Mouse (Mus musculus) liver, embryonic 11.5 days (tissue): ENCODE data around the gene Dst. TPM values are rescaled to one million over a fixed set of nuclear protein-coding genes. Genes with fewer than 3 reads are reported as not detected.

ENCODE experiments used
- ATAC-seq: fragments of 200-750 bp; cut with Nextera tagmentation; replicated peaks from 2 replicates; pipeline ENCODE4 v1.8.0; 2017; ENCODE audit warnings: moderate number of reproducible peaks, mild to moderate bottlenecking, moderate TSS enrichment, moderate library complexity; ENCODE audit not compliant: low FRiP score
- DNase-seq: peaks from one replicate; pipeline ENCODE4 v3.0.0-alpha.2; 2017; ENCODE audit warnings: low spot score
- H3K27ac ChIP-seq: fragments of 300-500 bp; sonication (generic); 2 replicates; pipeline ENCODE4 v1.5.1; 2014; ENCODE audit warnings: mild to moderate bottlenecking, low read depth, low read length, control low read depth
- H3K27me3 ChIP-seq: fragments of 300-500 bp; sonication (generic); replicated peaks from 2 replicates; pipeline ENCODE4 v1.6.1; 2014; ENCODE audit warnings: low read length, mixed read lengths; ENCODE audit not compliant: control insufficient read depth, insufficient read depth
- H3K36me3 ChIP-seq: fragments of 300-500 bp; sonication (generic); 2 replicates; pipeline ENCODE4 v1.6.1; 2014; ENCODE audit warnings: mild to moderate bottlenecking, low read length, moderate library complexity, mixed read lengths; ENCODE audit not compliant: control insufficient read depth, insufficient read depth
- H3K4me1 ChIP-seq: fragments of 300-500 bp; sonication (generic); replicated peaks from 2 replicates; pipeline ENCODE4 v1.6.1; 2014; ENCODE audit warnings: low read length, mixed read lengths; ENCODE audit not compliant: control insufficient read depth, insufficient read depth
- H3K4me2 ChIP-seq: fragments of 300-500 bp; sonication (generic); 2 replicates; pipeline ENCODE4 v1.6.1; 2014; ENCODE audit warnings: mild to moderate bottlenecking, control low read depth, moderate library complexity
- H3K4me3 ChIP-seq: fragments of 300-500 bp; sonication (generic); 2 replicates; pipeline ENCODE4 v1.5.1; 2014; ENCODE audit warnings: low read depth, low read length, control low read depth
- H3K9ac ChIP-seq: fragments of 300-500 bp; sonication (generic); 2 replicates; pipeline ENCODE4 v1.6.1; 2014; ENCODE audit warnings: low read depth, low read length, control low read depth
- H3K9me3 ChIP-seq: fragments of 300-500 bp; sonication (generic); 2 replicates; pipeline ENCODE4 v1.6.1; 2016; ENCODE audit warnings: low read length, inconsistent platforms, mixed read lengths; ENCODE audit not compliant: control insufficient read depth
- WGBS: fragments of 180-500 bp; shearing (Covaris S2); extraction: QIAGEN DNeasy Blood & Tissue Kit; methylation state at CpG from one replicate; pipeline ENCODE4 v1.1.7; 2014; 5-methylcytosine and 5-hydroxymethylcytosine counted together
- polyA plus RNA-seq: library from polyadenylated mRNA; unstranded; fragments of >200 nt; fragmentation: Nextera tagmentation; extraction: Ambion mirVana; gene quantifications from 2 replicates; pipeline ENCODE4 v1.2.1, GENCODE M21; 2014

Gene Dst
- polyA plus RNA-seq, 1 experiment from 2014 or later, result 9.4 TPM

GRCm38 (mm10) chr1:34103176-34103575, 195.2 kb downstream of the Dst start:
- Histone ChIP-seq H3K4me1 (peaks cover 9% of the 10 kb centered on the region), H3K27me3 (no peaks in the 10 kb centered on the region), H3K9ac (no peak overlapping the region), H3K4me3 (no peak overlapping the region), H3K9me3 (no peaks in the 10 kb centered on the region), H3K36me3 (no peaks in the 10 kb centered on the region), H3K27ac (peak overlapping the region; percentile 48; the same call in 1 of the 2 replicates), H3K4me2 (peak overlapping the region; percentile 27)
- ATAC-seq (no peak; the same call in 1 of the 2 replicates), DNase-seq (no peak)
- 71% methylated on average over 3 of the region's 3 CpGs for WGBS

- H3K36me3 ChIP-seq, result no peaks in the 10 kb centered on the region
- ATAC-seq (peak; percentile 80), DNase-seq (no peak)
- 4% methylated on average over 3 of the region's 3 CpGs for WGBS
- H3K27ac ChIP-seq, result peak overlapping the region; percentile 48; the same call in 1 of the 2 replicates
- peak overlapping the region; percentile 27 for H3K4me2 ChIP-seq
- peaks cover 9% of the 10 kb centered on the region for H3K4me1 ChIP-seq
- no peaks in the 10 kb centered on the region for H3K9me3 ChIP-seq
- H3K27me3 ChIP-seq, result no peaks in the 10 kb centered on the region
- H3K4me3 ChIP-seq, result no peak overlapping the region
- no peak overlapping the region for H3K9ac ChIP-seq
These were observed 195.7 kb downstream of the Dst start for GRCm38 (mm10) chr1:34103713-34104172.

GRCm38 (mm10) chr1:34104846-34105245, 196.8 kb downstream of the Dst start:
- WGBS, result 26% methylated on average over 8 of the region's 8 CpGs
- Histone ChIP-seq H3K4me2 (no peak overlapping the region), H3K27ac (no peak overlapping the region), H3K27me3 (no peaks in the 10 kb centered on the region), H3K4me3 (no peak overlapping the region), H3K9ac (no peak overlapping the region), H3K9me3 (no peaks in the 10 kb centered on the region), H3K36me3 (no peaks in the 10 kb centered on the region), H3K4me1 (peaks cover 9% of the 10 kb centered on the region)
- DNase-seq (no peak), ATAC-seq (no peak)

- no peaks in the 10 kb centered on the region for H3K27me3 ChIP-seq
- WGBS, result 29% methylated on average over 8 of the region's 8 CpGs
- H3K9me3 ChIP-seq, result no peaks in the 10 kb centered on the region
- H3K9ac ChIP-seq, result no peak overlapping the region
- H3K4me3 ChIP-seq, result no peak overlapping the region
- H3K27ac ChIP-seq, result no peak overlapping the region
- H3K36me3 ChIP-seq, result no peaks in the 10 kb centered on the region
- ATAC-seq, result no peak
- DNase-seq, result no peak
- H3K4me2 ChIP-seq, result no peak overlapping the region
- H3K4me1 ChIP-seq, result peaks cover 9% of the 10 kb centered on the region
These were observed 198.6 kb downstream of the Dst start for GRCm38 (mm10) chr1:34106606-34107005.

GRCm38 (mm10) chr1:34107076-34107475, 199.1 kb downstream of the Dst start:
- Histone ChIP-seq H3K4me2 (no peak overlapping the region), H3K4me3 (no peak overlapping the region), H3K9ac (no peak overlapping the region), H3K36me3 (no peaks in the 10 kb centered on the region), H3K9me3 (no peaks in the 10 kb centered on the region), H3K27me3 (no peaks in the 10 kb centered on the region), H3K27ac (no peak overlapping the region), H3K4me1 (peaks cover 9% of the 10 kb centered on the region)
- ATAC-seq, result no peak
- 54% methylated on average over 8 of the region's 8 CpGs for WGBS
- DNase-seq, result no peak

- no peaks in the 10 kb centered on the region for H3K36me3 ChIP-seq
- no peaks in the 10 kb centered on the region for H3K27me3 ChIP-seq
- no peak for DNase-seq
- no peak overlapping the region for H3K4me2 ChIP-seq
- ATAC-seq, result no peak
- peaks cover 4% of the 10 kb centered on the region for H3K4me1 ChIP-seq
- no peak overlapping the region; the same call in 1 of the 2 replicates for H3K27ac ChIP-seq
- no peaks in the 10 kb centered on the region for H3K9me3 ChIP-seq
- H3K9ac ChIP-seq, result no peak overlapping the region
- 58% methylated on average over 6 of the region's 6 CpGs for WGBS
- H3K4me3 ChIP-seq, result no peak overlapping the region
These were observed 201.7 kb downstream of the Dst start for GRCm38 (mm10) chr1:34109599-34110210.

- Histone ChIP-seq H3K9me3 (no peaks in the 10 kb centered on the region), H3K36me3 (no peaks in the 10 kb centered on the region), H3K4me3 (no peak overlapping the region), H3K4me2 (no peak overlapping the region), H3K27ac (no peak overlapping the region), H3K4me1 (peaks cover 4% of the 10 kb centered on the region), H3K27me3 (no peaks in the 10 kb centered on the region), H3K9ac (no peak overlapping the region)
- ATAC-seq (no peak), DNase-seq (no peak)
- WGBS, result 52% methylated on average over 2 of the region's 2 CpGs
These were observed 202.8 kb downstream of the Dst start for GRCm38 (mm10) chr1:34110862-34111261.

- H3K4me3 ChIP-seq, result no peak overlapping the region
- H3K27me3 ChIP-seq, result no peaks in the 10 kb centered on the region
- peaks cover under 1% of the 10 kb centered on the region for H3K4me1 ChIP-seq
- ATAC-seq, result no peak
- H3K27ac ChIP-seq, result no peak overlapping the region
- H3K36me3 ChIP-seq, result no peaks in the 10 kb centered on the region
- no peak overlapping the region for H3K9ac ChIP-seq
- no peak for DNase-seq
- no peak overlapping the region for H3K4me2 ChIP-seq
- WGBS, result 86% methylated on average over 2 of the region's 2 CpGs
- H3K9me3 ChIP-seq, result no peaks in the 10 kb centered on the region
These were observed 203.9 kb downstream of the Dst start for GRCm38 (mm10) chr1:34111954-34112353.

GRCm38 (mm10) chr1:34116444-34116843, 208.4 kb downstream of the Dst start:
- DNase-seq (no peak), ATAC-seq (no peak)
- H3K4me1 ChIP-seq, result no peaks in the 10 kb centered on the region; the same call in 1 of the 2 replicates
- H3K9ac ChIP-seq, result no peak overlapping the region
- no peak overlapping the region for H3K4me3 ChIP-seq
- H3K4me2 ChIP-seq, result no peak overlapping the region
- H3K36me3 ChIP-seq, result no peaks in the 10 kb centered on the region
- H3K9me3 ChIP-seq, result no peaks in the 10 kb centered on the region
- 64% methylated on average over 11 of the region's 11 CpGs for WGBS
- no peak overlapping the region for H3K27ac ChIP-seq
- H3K27me3 ChIP-seq, result no peaks in the 10 kb centered on the region
